Mouse (Mus musculus) liver, embryonic 13.5 days (tissue): Measurements from ENCODE around the gene Cyp2b10. TPM values are rescaled to one million over a fixed set of nuclear protein-coding genes. Genes with fewer than 3 reads are reported as not detected.
"Not testable (repeated sequence)": the region's sequence is repeated elsewhere in the genome, so short reads cannot be mapped to it uniquely, and the experiment has no call there.

ENCODE experiments used
- ATAC-seq: fragments of 200-750 bp; cut with Nextera tagmentation; 2 replicates; pipeline ENCODE4 v1.8.0; 2017; ENCODE audit warnings: low read depth, mild to moderate bottlenecking, moderate number of reproducible peaks, moderate library complexity
- DNase-seq: peaks from one replicate; pipeline ENCODE4 v3.0.0; 2022
- H3K27ac ChIP-seq: fragments of 300-500 bp; sonication (generic); 2 replicates; pipeline ENCODE4 v1.5.1; 2015; ENCODE audit warnings: moderate library complexity, mild to moderate bottlenecking, inconsistent platforms
- H3K27me3 ChIP-seq: fragments of 300-500 bp; sonication (generic); 2 replicates; pipeline ENCODE4 v1.6.1; 2015; ENCODE audit warnings: mild to moderate bottlenecking, inconsistent platforms
- H3K36me3 ChIP-seq: fragments of 300-500 bp; sonication (generic); 2 replicates; pipeline ENCODE4 v1.6.1; 2015; ENCODE audit warnings: mild to moderate bottlenecking, inconsistent platforms
- H3K4me1 ChIP-seq: fragments of 300-500 bp; sonication (generic); replicated peaks from 2 replicates; pipeline ENCODE4 v1.6.1; 2015; ENCODE audit warnings: inconsistent platforms
- H3K4me2 ChIP-seq: fragments of 300-500 bp; sonication (generic); 2 replicates; pipeline ENCODE4 v1.6.1; 2015; ENCODE audit warnings: inconsistent platforms, mild to moderate bottlenecking, moderate library complexity
- H3K4me3 ChIP-seq: fragments of 300-500 bp; sonication (generic); replicated peaks from 2 replicates; pipeline ENCODE4 v1.5.1; 2015; ENCODE audit warnings: mild to moderate bottlenecking, inconsistent platforms
- H3K9ac ChIP-seq: fragments of 300-500 bp; sonication (generic); 2 replicates; pipeline ENCODE4 v1.6.1; 2015; ENCODE audit warnings: mild to moderate bottlenecking, inconsistent platforms
- H3K9me3 ChIP-seq: fragments of 300-500 bp; sonication (generic); replicated peaks from 2 replicates; pipeline ENCODE4 v1.6.1; 2016; ENCODE audit warnings: inconsistent platforms
- WGBS: fragments of 180-500 bp; shearing (Covaris S2); methylation state at CpG from one replicate; pipeline ENCODE4 v1.1.7; 2015; ENCODE audit not compliant: insufficient replicate concordance; 5-methylcytosine and 5-hydroxymethylcytosine counted together
- polyA plus RNA-seq: library from polyadenylated mRNA; unstranded; fragments of >200 nt; fragmentation: Nextera tagmentation; extraction: Ambion mirVana; gene quantifications from 2 replicates; pipeline ENCODE4 v1.2.1, GENCODE M21; 2015

Cyp2b10 gene
- polyA plus RNA-seq, 1 experiment from 2014 or later = 0.05 TPM

GRCm38 (mm10) chr7:25916116-25916515 is 18.7 kb downstream of the Cyp2b10 start:
- Histone ChIP-seq H3K27me3 (no peaks in the 10 kb centered on the region), H3K27ac (no peak overlapping the region), H3K36me3 (no peaks in the 10 kb centered on the region), H3K9ac (no peak overlapping the region), H3K4me1 (no peaks in the 10 kb centered on the region), H3K9me3 (no peaks in the 10 kb centered on the region), H3K4me3 (no peak overlapping the region), H3K4me2 (no peak overlapping the region)
- WGBS = 45% methylated on average over 1 of the region's 1 CpGs
- no peak for DNase-seq
- no peak for ATAC-seq

GRCm38 (mm10) chr7:25917271-25917670 is 19.9 kb downstream of the Cyp2b10 start:
- H3K9me3 ChIP-seq, ATAC-seq, H3K27me3 ChIP-seq, H3K9ac ChIP-seq, H3K36me3 ChIP-seq, DNase-seq, H3K4me1 ChIP-seq, H3K4me3 ChIP-seq, H3K4me2 ChIP-seq, H3K27ac ChIP-seq: not testable (repeated sequence)
- 45% methylated on average over 5 of the region's 5 CpGs for WGBS

GRCm38 (mm10) chr7:25919467-25919866 is 22.0 kb downstream of the Cyp2b10 start:
- Histone ChIP-seq H3K36me3 (no peaks in the 10 kb centered on the region), H3K9ac (no peak overlapping the region), H3K27ac (no peak overlapping the region), H3K9me3 (no peaks in the 10 kb centered on the region), H3K4me1 (no peaks in the 10 kb centered on the region), H3K4me2 (no peak overlapping the region), H3K4me3 (no peak overlapping the region), H3K27me3 (no peaks in the 10 kb centered on the region)
- ATAC-seq (peak; percentile 36; the same call in 1 of the 2 replicates), DNase-seq (no peak)
- WGBS = 42% methylated on average over 1 of the region's 1 CpGs

- ATAC-seq (no peak), DNase-seq (no peak)
- no peak overlapping the region for H3K27ac ChIP-seq
- 42% methylated on average over 1 of the region's 1 CpGs for WGBS
- no peak overlapping the region for H3K9ac ChIP-seq
- H3K4me2 ChIP-seq = no peak overlapping the region
- H3K27me3 ChIP-seq = no peaks in the 10 kb centered on the region
- H3K36me3 ChIP-seq = no peaks in the 10 kb centered on the region
- H3K4me3 ChIP-seq = no peak overlapping the region
- H3K4me1 ChIP-seq = no peaks in the 10 kb centered on the region
- H3K9me3 ChIP-seq = no peaks in the 10 kb centered on the region; the same call in 1 of the 2 replicates
Observed at GRCm38 (mm10) chr7:25945274-25945673, 47.9 kb downstream of the Cyp2b10 start.

Other genes with a start within 250 kb of the Cyp2b10 start
- 20.0 and 21.6 TPM in 2 replicates for gene Bckdha, start 238.6 kb upstream of the Cyp2b10 start, polyA plus RNA-seq
- 62.3 and 68.8 TPM in 2 replicates for gene Exosc5, start 238.5 kb upstream of the Cyp2b10 start, polyA plus RNA-seq
- gene Tmem91, start 222.5 kb upstream of the Cyp2b10 start, polyA plus RNA-seq = 1.0 and 1.1 TPM in 2 replicates
- 21.8 and 25.1 TPM in 2 replicates for gene B9d2, start 216.8 kb upstream of the Cyp2b10 start, polyA plus RNA-seq
- 6.1 and 6.9 TPM in 2 replicates for gene Tgfb1, start 210.6 kb upstream of the Cyp2b10 start, polyA plus RNA-seq
- gene Ccdc97, start 178.5 kb upstream of the Cyp2b10 start, polyA plus RNA-seq = 8.8 and 10.7 TPM in 2 replicates
- gene Hnrnpul1, start 142.9 kb upstream of the Cyp2b10 start, polyA plus RNA-seq = 31.4 and 36.3 TPM in 2 replicates
- 13.3 and 14.5 TPM in 2 replicates for gene Axl, start 108.9 kb upstream of the Cyp2b10 start, polyA plus RNA-seq
- gene Cyp2s1, start 80.7 kb upstream of the Cyp2b10 start, polyA plus RNA-seq = 0.34 and 0.38 TPM in 2 replicates
- gene Cyp2b13, start 163.9 kb downstream of the Cyp2b10 start, polyA plus RNA-seq = 0.15 TPM in 1 of 2 replicates, not detected in the other